Mouse (Mus musculus) CH12.LX (cell line): Measurements from ENCODE around the gene Hdac6. TPM values are rescaled to one million over a fixed set of nuclear protein-coding genes. Genes with fewer than 3 reads are reported as not detected.

Source experiments
- DNase-seq: peaks from one replicate; pipeline ENCODE4 v3.0.0-alpha.2; 2013; ENCODE audit errors: extremely low read depth
- H3K27ac ChIP-seq: 2 replicates; pipeline ENCODE4 v1.5.1; 2012; ENCODE audit warnings: low read depth, mild to moderate bottlenecking, control low read depth, moderate library complexity; ENCODE audit not compliant: insufficient read depth
- H3K27me3 ChIP-seq: replicated peaks from 2 replicates; pipeline ENCODE3; 2012; ENCODE audit warnings: inconsistent platforms
- H3K36me3 ChIP-seq, 2 experiments: replicated peaks in 1 of 2; 2 replicates each; pipeline versions ENCODE3 to v1.6.1; 2012; ENCODE audit warnings: inconsistent platforms in 1 of 2, low read length in 1 of 2, mild to moderate bottlenecking in 1 of 2, mixed read lengths in 1 of 2, moderate library complexity in 1 of 2; ENCODE audit not compliant: control insufficient read depth in 1 of 2, insufficient read depth in 1 of 2
- H3K4me1 ChIP-seq, 2 experiments: 2 replicates each; pipeline ENCODE4 v1.6.1; 2012; ENCODE audit warnings: inconsistent platforms in 1 of 2, moderate library complexity in 1 of 2; ENCODE audit not compliant: insufficient read depth in 2 of 2, control insufficient read depth in 1 of 2
- H3K4me2 ChIP-seq: 2 replicates; pipeline ENCODE4 v1.6.1; 2012; ENCODE audit warnings: low read depth, mild to moderate bottlenecking, control low read depth; ENCODE audit not compliant: poor library complexity, insufficient read depth, severe bottlenecking
- H3K4me3 ChIP-seq, 3 experiments: fragments of 150-350 bp in 1 of 3; sonication (generic) in 1 of 3; replicated peaks in 1 of 3; 2 replicates each; pipeline versions ENCODE3 to v1.5.1; 2011 to 2012; ENCODE audit warnings: low read depth in 2 of 3, low read length in 2 of 3, mild to moderate bottlenecking in 2 of 3, moderate library complexity in 2 of 3, control low read depth in 1 of 3, improper control_type of control experiment in 1 of 3, inconsistent platforms in 1 of 3, mixed read lengths in 1 of 3; ENCODE audit not compliant: poor library complexity in 1 of 3
- H3K79me2 ChIP-seq: replicated peaks from 2 replicates; pipeline ENCODE4 v1.6.1; 2012; ENCODE audit warnings: mild to moderate bottlenecking, moderate library complexity; ENCODE audit not compliant: control insufficient read depth, poor library complexity, insufficient read depth, severe bottlenecking; ENCODE audit errors: extremely low read depth
- H3K9ac ChIP-seq: 2 replicates; pipeline ENCODE4 v1.6.1; 2012; ENCODE audit warnings: low read depth, mild to moderate bottlenecking, control low read depth, moderate library complexity; ENCODE audit not compliant: insufficient read depth
- H3K9me3 ChIP-seq: replicated peaks from 2 replicates; pipeline ENCODE3; 2012; ENCODE audit warnings: low read length, inconsistent platforms, mixed read lengths
- CHD1 ChIP-seq: IDR thresholded peaks from 2 replicates; pipeline ENCODE4 v1.6.1; 2012; ENCODE audit warnings: low read depth, low read length, improper control_type of control experiment, inconsistent platforms
- CHD2 ChIP-seq: IDR thresholded peaks from 2 replicates; pipeline ENCODE4 v1.6.1; 2011; ENCODE audit warnings: low read length, improper control_type of control experiment
- CTCF ChIP-seq, 2 experiments: IDR thresholded peaks in 1 of 2; conservative IDR thresholded peaks in 1 of 2; 2 replicates each; pipeline ENCODE4 v1.5.1; 2011 to 2012; ENCODE audit warnings: low read depth in 2 of 2, low read length in 2 of 2, improper control_type of control experiment in 1 of 2, inconsistent platforms in 1 of 2, mild to moderate bottlenecking in 1 of 2, moderate library complexity in 1 of 2
- E2F4 ChIP-seq: IDR thresholded peaks from 2 replicates; pipeline ENCODE4 v1.6.1; 2011; ENCODE audit warnings: low read depth, low read length, improper control_type of control experiment; ENCODE audit not compliant: insufficient replicate concordance
- ELF1 ChIP-seq: IDR thresholded peaks from 2 replicates; pipeline ENCODE4 v1.6.1; 2014; ENCODE audit warnings: low read depth, mild to moderate bottlenecking, inconsistent platforms, low read length, improper control_type of control experiment
- ETS1 ChIP-seq: conservative IDR thresholded peaks from 2 replicates; pipeline ENCODE4 v1.6.1; 2012; ENCODE audit warnings: low read depth, mild to moderate bottlenecking, inconsistent platforms, low read length, improper control_type of control experiment, moderate library complexity
- GABPA ChIP-seq: IDR thresholded peaks from 2 replicates; pipeline ENCODE4 v1.6.1; 2012; ENCODE audit warnings: low read depth, low read length, improper control_type of control experiment, inconsistent platforms; ENCODE audit not compliant: insufficient replicate concordance
- HCFC1 ChIP-seq: IDR thresholded peaks from 2 replicates; pipeline ENCODE4 v1.6.1; 2012; ENCODE audit warnings: low read depth, mild to moderate bottlenecking, inconsistent platforms, low read length, improper control_type of control experiment
- IRF4 ChIP-seq: IDR thresholded peaks from 2 replicates; pipeline ENCODE4 v1.6.1; 2014; ENCODE audit warnings: low read depth, mild to moderate bottlenecking, inconsistent platforms, low read length, improper control_type of control experiment
- JUND ChIP-seq: conservative IDR thresholded peaks from 2 replicates; pipeline ENCODE4 v1.6.1; 2011; ENCODE audit warnings: low read depth, low read length, improper control_type of control experiment
- KAT2A ChIP-seq: IDR thresholded peaks from 2 replicates; pipeline ENCODE4 v1.6.1; 2012; ENCODE audit warnings: low read length, improper control_type of control experiment, inconsistent platforms; ENCODE audit not compliant: insufficient replicate concordance
- MAFK ChIP-seq: IDR thresholded peaks from 2 replicates; pipeline ENCODE4 v1.6.1; 2011; ENCODE audit warnings: low read length, improper control_type of control experiment; ENCODE audit not compliant: insufficient replicate concordance
- MAX ChIP-seq: IDR thresholded peaks from 2 replicates; pipeline ENCODE4 v1.6.1; 2011; ENCODE audit warnings: low read length, improper control_type of control experiment
- MEF2A ChIP-seq: IDR thresholded peaks from 2 replicates; pipeline ENCODE4 v1.6.1; 2014; ENCODE audit warnings: low read depth, mild to moderate bottlenecking, inconsistent platforms, low read length, improper control_type of control experiment, borderline replicate concordance
- MXI1 ChIP-seq: IDR thresholded peaks from 2 replicates; pipeline ENCODE4 v1.6.1; 2011; ENCODE audit warnings: mild to moderate bottlenecking, low read depth, low read length, improper control_type of control experiment
- NELFE ChIP-seq: IDR thresholded peaks from 2 replicates; pipeline ENCODE4 v1.6.1; 2011; ENCODE audit warnings: low read depth, low read length, improper control_type of control experiment
- POLR2A ChIP-seq: IDR thresholded peaks from 2 replicates; pipeline ENCODE4 v1.6.1; 2011; ENCODE audit warnings: low read depth, mild to moderate bottlenecking, improper control_type of control experiment, low read length
- RAD21 ChIP-seq: IDR thresholded peaks from 2 replicates; pipeline ENCODE4 v1.6.1; 2011; ENCODE audit warnings: low read depth, mild to moderate bottlenecking, low read length, improper control_type of control experiment, moderate library complexity
- RCOR1 ChIP-seq: conservative IDR thresholded peaks from 2 replicates; pipeline ENCODE4 v1.6.1; 2012; ENCODE audit warnings: low read depth, mild to moderate bottlenecking, inconsistent platforms, low read length, improper control_type of control experiment
- TCF12 ChIP-seq: IDR thresholded peaks from 2 replicates; pipeline ENCODE4 v1.6.1; 2014; ENCODE audit warnings: low read depth, mild to moderate bottlenecking, inconsistent platforms, low read length, improper control_type of control experiment
- USF1 ChIP-seq: IDR thresholded peaks from 2 replicates; pipeline ENCODE4 v1.6.1; 2014; ENCODE audit warnings: low read depth, mild to moderate bottlenecking, inconsistent platforms, low read length, improper control_type of control experiment
- USF2 ChIP-seq: conservative IDR thresholded peaks from 2 replicates; pipeline ENCODE4 v1.6.1; 2011; ENCODE audit warnings: low read depth, low read length, improper control_type of control experiment
- ZC3H11A ChIP-seq: IDR thresholded peaks from 2 replicates; pipeline ENCODE4 v1.6.1; 2012; ENCODE audit warnings: low read depth, mild to moderate bottlenecking, inconsistent platforms, low read length, improper control_type of control experiment
- ZMIZ1 ChIP-seq: IDR thresholded peaks from 2 replicates; pipeline ENCODE4 v1.6.1; 2012; ENCODE audit warnings: low read depth, mild to moderate bottlenecking, inconsistent platforms, low read length, improper control_type of control experiment
- dilution Hi-C: fragments of 300-500 bp; cut with MboI; formaldehyde crosslinking; loops from 2 replicates; pipeline ENCODE4 v1.14.3; 2020; ENCODE audit warnings: low sequenced_read_pairs; ENCODE audit not compliant: extremely low pct_unique_long_range_greater_than_20kb, extremely low pct_ligation_motif_present
- in situ Hi-C: fragments of 300-500 bp; cut with MboI; formaldehyde crosslinking; loops from 3 replicates; pipeline ENCODE4 v1.14.3; 2019; ENCODE audit warnings: low sequenced_read_pairs, low pct_ligation_motif_present, low pct_unique_long_range_greater_than_20kb, mixed read lengths
- polyA plus RNA-seq: library from polyadenylated mRNA; unstranded; fragments of >175 nt; gene quantifications from 2 replicates; pipeline ENCODE4 v1.2.1, GENCODE M21; 2012; ENCODE audit warnings: low read depth; ENCODE audit not compliant: insufficient read length
- total RNA-seq, 2 experiments: library from RNA; depleted of rRNA; stranded (reverse); fragments of 300-350 nt in 1 of 2; fragments of >200 nt in 1 of 2; gene quantifications; 2 replicates each; pipeline ENCODE4 v1.2.3; 2012 to 2014

Hdac6 gene
- total and polyA plus RNA-seq, 3 experiments = 13.7 to 19.9 (median 19.7) TPM

DNA sequence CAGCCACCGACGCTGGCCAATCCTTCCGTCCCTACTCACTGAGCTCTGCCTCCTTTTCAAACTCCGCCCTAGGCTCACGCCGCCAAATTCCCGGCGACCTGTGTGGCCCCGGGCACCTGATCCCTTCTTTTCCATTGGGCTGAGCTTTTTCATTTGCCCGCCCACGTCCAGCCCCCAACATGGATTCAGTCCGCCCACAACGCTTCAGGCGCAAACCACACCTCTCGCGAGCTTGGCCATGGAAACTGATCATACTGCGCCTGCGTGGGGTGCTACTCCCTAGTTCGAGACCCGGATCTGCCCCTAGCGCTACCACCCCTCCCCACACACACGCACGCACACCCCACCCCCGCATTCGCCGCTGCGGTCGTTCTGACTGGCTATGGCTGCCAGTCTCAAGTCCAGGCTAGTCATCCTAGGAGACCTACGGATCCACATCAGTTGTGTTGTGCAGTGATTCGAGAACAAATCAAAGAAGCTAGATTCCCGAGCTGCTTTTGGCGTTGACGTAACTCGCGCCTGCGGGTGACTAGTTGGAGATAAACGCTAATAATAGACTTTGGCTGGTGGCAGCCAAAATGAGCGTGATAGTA lies 307 bp upstream of the Hdac6 start (continued):
- TF ChIP-seq USF1 (no peak; the same call in 1 of the 2 replicates), HCFC1 (peak; percentile 57)

DNA sequence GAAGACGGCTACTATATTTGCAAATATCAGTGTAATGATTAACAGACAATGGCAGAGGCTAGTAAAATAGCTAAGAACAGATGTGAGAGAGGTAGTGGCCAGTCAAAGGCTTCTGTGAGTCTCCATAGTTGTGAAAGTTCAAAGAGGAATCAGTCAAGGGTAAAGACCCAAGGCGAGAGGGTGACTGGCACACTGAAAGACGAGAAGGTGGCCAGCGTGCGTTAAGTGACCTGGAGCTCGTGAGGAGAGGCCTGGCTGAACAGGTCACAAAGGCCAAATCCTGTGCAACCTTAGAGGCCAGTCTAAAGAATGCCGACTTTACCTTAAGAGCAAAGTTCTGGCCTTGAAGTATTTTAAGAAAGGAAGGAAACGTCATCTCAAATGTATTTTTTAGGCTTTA lies 2.1 kb downstream of the Hdac6 start:
- H3K36me3 ChIP-seq = peaks cover 11 to 27% of the 10 kb centered on the region in 2 experiments
- dilution Hi-C loops = no loop called here

GRCm38 (mm10) chrX:7937667-7938066 lies 10.0 kb downstream of the Hdac6 start:
- Histone ChIP-seq H3K4me2 (no peak overlapping the region), H3K9ac (no peak overlapping the region), H3K27me3 (no peaks in the 10 kb centered on the region)
- no peak for TF ChIP-seq MXI1
- TF ChIP-seq POLR2A = no peak
- no peak for TF ChIP-seq ZC3H11A
- no peak for TF ChIP-seq IRF4
- no peak for TF ChIP-seq CHD1
- TF ChIP-seq JUND = no peak
- TF ChIP-seq ETS1 = no peak
- no peak for TF ChIP-seq USF2
- TF ChIP-seq CHD2 = no peak
- TF ChIP-seq E2F4 = no peak
- no peak for TF ChIP-seq KAT2A
- no peak for TF ChIP-seq HCFC1
- no peak for TF ChIP-seq ZMIZ1
- no peak for TF ChIP-seq RAD21
- no peak for TF ChIP-seq MEF2A
- no peak for TF ChIP-seq MAFK
- TF ChIP-seq CTCF (conservative IDR thresholded peaks at IDR 0.05 in 1 of 2, IDR thresholded peaks at IDR 0.05 in 1 of 2; ENCODE audit: low read depth in 2 of 2, low read length in 2 of 2) = no peak
- no peak for TF ChIP-seq ELF1
- TF ChIP-seq, all 38 proteins: peak for 0
- in situ Hi-C loops (no loop called here), dilution Hi-C loops (no loop called here)
- no peaks in the 10 kb centered on the region for H3K4me1 ChIP-seq
- H3K79me2 ChIP-seq = no peaks in the 10 kb centered on the region
- peaks cover 35 to 69% of the 10 kb centered on the region in 2 experiments for H3K36me3 ChIP-seq
- no peak overlapping the region for H3K4me3 ChIP-seq
- H3K27ac ChIP-seq = no peak overlapping the region
- no peak for DNase-seq
- H3K9me3 ChIP-seq = no peaks in the 10 kb centered on the region

More for the DNA sequence above, 2.1 kb downstream of the Hdac6 start:
- H3K4me3 ChIP-seq = no peak overlapping the region
- no peaks in the 10 kb centered on the region for H3K9me3 ChIP-seq
- in situ Hi-C loops = no loop called here
- no peak overlapping the region for H3K9ac ChIP-seq
- peaks cover 0 to 4% of the 10 kb centered on the region in 2 experiments; a peak in 1 of 4 replicates for H3K4me1 ChIP-seq
- no peaks in the 10 kb centered on the region for H3K79me2 ChIP-seq
- TF ChIP-seq ZC3H11A (no peak), CHD2 (no peak), GABPA (no peak), MEF2A (no peak), MAX (no peak), RCOR1 (no peak), HCFC1 (no peak), TCF12 (no peak), RAD21 (no peak), NELFE (no peak)
- DNase-seq = no peak
- H3K4me2 ChIP-seq = no peak overlapping the region
- no peaks in the 10 kb centered on the region for H3K27me3 ChIP-seq
- no peak overlapping the region for H3K27ac ChIP-seq
